Mouse (Mus musculus) cerebellum, adult 2 months (tissue): ENCODE results near the gene Prex1. TPM values are rescaled to one million over a fixed set of nuclear protein-coding genes. Genes with fewer than 3 reads are reported as not detected.
"Not testable (repeated sequence)": the region's sequence is repeated elsewhere in the genome, so short reads cannot be mapped to it uniquely, and the experiment has no call there.

Experiments used
- DNase-seq, 2 experiments: peaks; one replicate each; pipeline ENCODE4 v3.0.0; 2021
- H3K27ac ChIP-seq: fragments of 200-500 bp; 2 replicates; pipeline ENCODE4 v1.5.1; 2012; ENCODE audit warnings: low read length, control low read depth, inconsistent platforms; ENCODE audit not compliant: insufficient read depth
- H3K27me3 ChIP-seq: fragments of 200-500 bp; 2 replicates; pipeline ENCODE4 v1.6.1; 2012; ENCODE audit warnings: inconsistent platforms, mild to moderate bottlenecking, low read length, moderate library complexity; ENCODE audit not compliant: control insufficient read depth, insufficient read depth
- H3K4me1 ChIP-seq: fragments of 200-500 bp; 2 replicates; pipeline ENCODE4 v1.6.1; 2011; ENCODE audit warnings: low read length; ENCODE audit not compliant: control insufficient read depth, insufficient read depth
- H3K4me3 ChIP-seq: fragments of 200-500 bp; replicated peaks from 2 replicates; pipeline ENCODE3; 2011; ENCODE audit warnings: mild to moderate bottlenecking, low read depth, low read length, control low read depth; ENCODE audit not compliant: insufficient read depth
- CTCF ChIP-seq: fragments of 200-500 bp; IDR thresholded peaks from 2 replicates; pipeline ENCODE4 v1.5.1; 2011; ENCODE audit warnings: low read depth, mild to moderate bottlenecking, control low read depth, low read length, moderate library complexity, borderline replicate concordance; ENCODE audit not compliant: insufficient read depth
- POLR2A ChIP-seq: fragments of 200-500 bp; IDR thresholded peaks from 2 replicates; pipeline ENCODE4 v1.6.1; 2011; ENCODE audit warnings: low read length, control low read depth, borderline replicate concordance; ENCODE audit not compliant: insufficient read depth
- WGBS: fragments of 180-500 bp; shearing (Covaris S2); methylation state at CpG from one replicate; pipeline ENCODE4 v1.1.7; 2018; 5-methylcytosine and 5-hydroxymethylcytosine counted together
- polyA plus RNA-seq: library from polyadenylated mRNA; depleted of rRNA; stranded (reverse); fragments of >200 nt; gene quantifications from 2 replicates; pipeline ENCODE4 v1.2.3, GENCODE M21; 2012

Gene Prex1
- polyA plus RNA-seq, 1 experiment, result 70.1 TPM

DNA sequence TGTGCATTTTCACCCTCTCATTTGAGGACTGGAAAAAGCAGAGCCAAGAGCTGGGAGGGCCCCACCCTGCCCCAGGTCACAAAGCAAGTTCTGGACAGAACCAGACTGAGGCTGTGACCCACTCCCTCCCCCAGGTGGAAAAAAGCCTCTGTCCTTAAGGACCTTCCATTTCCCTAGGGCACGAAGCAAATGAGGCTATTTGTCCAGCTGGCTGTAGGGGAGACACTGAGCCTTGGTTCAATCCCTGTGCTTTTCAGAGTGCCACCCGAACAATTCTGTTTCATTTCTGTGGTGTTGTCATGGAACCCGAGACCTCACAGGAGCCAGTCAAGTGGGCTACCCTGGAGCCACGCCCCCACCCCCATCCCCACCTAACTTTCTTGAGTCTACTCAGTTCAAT, 29.9 kb upstream of the Prex1 start:
- no peak for TF ChIP-seq CTCF
- TF ChIP-seq POLR2A, result no peak
- no peak for DNase-seq
- 68% methylated on average over 4 of the region's 4 CpGs for WGBS
- H3K27ac ChIP-seq, result no peak overlapping the region
- peaks cover 5% of the 10 kb centered on the region; the same call in 1 of the 2 replicates for H3K4me1 ChIP-seq
- no peak overlapping the region for H3K4me3 ChIP-seq
- H3K27me3 ChIP-seq, result no peaks in the 10 kb centered on the region

DNA sequence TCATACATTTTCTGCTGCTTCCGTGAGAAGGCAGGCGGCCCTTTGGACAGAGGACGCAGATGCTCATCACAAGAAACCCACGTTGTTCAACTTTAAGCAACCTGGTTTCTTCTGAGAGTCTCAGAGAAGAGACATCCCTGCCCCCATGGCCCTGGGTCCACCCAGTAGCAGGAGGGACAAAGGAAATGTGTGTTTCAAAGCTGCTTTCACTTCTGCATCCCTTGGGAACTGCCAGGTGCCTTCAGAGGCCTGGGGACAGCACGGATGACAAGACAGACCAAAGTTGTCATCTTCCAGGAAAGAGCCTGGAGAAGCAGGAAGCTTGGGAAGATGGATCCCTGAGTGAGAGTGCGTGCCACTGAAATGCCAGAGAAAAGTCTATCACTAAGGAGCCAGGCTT, 27.8 kb upstream of the Prex1 start:
- H3K27me3 ChIP-seq, result no peaks in the 10 kb centered on the region
- no peak overlapping the region for H3K27ac ChIP-seq
- no peak overlapping the region for H3K4me3 ChIP-seq
- TF ChIP-seq CTCF (no peak), POLR2A (no peak)
- DNase-seq, result no peak
- 78% methylated on average over 6 of the region's 6 CpGs for WGBS
- peaks cover 5% of the 10 kb centered on the region; the same call in 1 of the 2 replicates for H3K4me1 ChIP-seq

DNA sequence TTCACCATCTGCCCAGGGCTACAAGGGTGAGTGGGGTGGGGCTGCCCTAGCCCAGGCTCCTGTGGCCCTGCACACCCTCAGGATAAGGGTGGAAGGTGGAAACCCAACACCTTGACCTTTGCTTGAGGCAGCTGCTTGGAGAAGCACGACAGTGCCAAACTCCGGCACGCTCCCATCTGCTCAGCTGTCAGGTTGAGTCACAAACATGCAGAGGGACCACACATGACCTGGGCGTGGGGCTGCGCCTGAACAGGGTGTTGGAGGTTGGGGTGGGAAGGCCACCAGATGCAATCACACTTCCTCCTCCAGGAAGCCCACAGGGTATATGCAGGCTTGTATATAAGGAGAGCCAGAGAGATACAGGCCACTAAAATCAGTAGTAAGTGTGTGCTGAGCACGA, 26.8 kb upstream of the Prex1 start:
- WGBS, result 57% methylated on average over 6 of the region's 6 CpGs
- H3K27ac ChIP-seq, result no peak overlapping the region
- TF ChIP-seq POLR2A, result no peak
- TF ChIP-seq CTCF, result no peak
- DNase-seq, result no peak
- H3K4me3 ChIP-seq, result no peak overlapping the region
- peaks cover 5% of the 10 kb centered on the region; the same call in 1 of the 2 replicates for H3K4me1 ChIP-seq
- no peaks in the 10 kb centered on the region for H3K27me3 ChIP-seq

DNA sequence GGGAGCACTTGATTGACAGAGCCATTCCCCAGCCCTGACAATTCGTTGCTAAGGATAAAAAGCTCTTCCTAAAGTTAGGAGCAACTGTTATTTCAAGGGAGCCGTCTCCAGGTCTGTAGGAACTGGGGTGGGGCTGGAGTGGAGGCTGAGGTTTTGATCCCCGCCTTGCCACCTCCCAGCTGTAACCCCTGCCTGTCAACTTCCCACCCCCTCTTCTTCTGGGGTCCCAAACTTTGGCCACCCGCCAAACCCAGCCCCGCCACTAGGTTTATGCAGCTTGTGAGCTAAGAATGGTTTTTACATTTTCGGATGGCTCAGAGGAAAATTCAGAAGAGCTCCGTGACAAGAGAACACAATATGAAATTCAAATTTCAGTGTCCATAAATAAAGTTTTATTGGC, 23.7 kb upstream of the Prex1 start:
- 67% methylated on average over 7 of the region's 7 CpGs for WGBS
- H3K27me3 ChIP-seq, result no peaks in the 10 kb centered on the region
- no peaks in the 10 kb centered on the region for H3K4me1 ChIP-seq
- no peak overlapping the region for H3K27ac ChIP-seq
- no peak for TF ChIP-seq CTCF
- H3K4me3 ChIP-seq, result no peak overlapping the region
- DNase-seq, result no peak

DNA sequence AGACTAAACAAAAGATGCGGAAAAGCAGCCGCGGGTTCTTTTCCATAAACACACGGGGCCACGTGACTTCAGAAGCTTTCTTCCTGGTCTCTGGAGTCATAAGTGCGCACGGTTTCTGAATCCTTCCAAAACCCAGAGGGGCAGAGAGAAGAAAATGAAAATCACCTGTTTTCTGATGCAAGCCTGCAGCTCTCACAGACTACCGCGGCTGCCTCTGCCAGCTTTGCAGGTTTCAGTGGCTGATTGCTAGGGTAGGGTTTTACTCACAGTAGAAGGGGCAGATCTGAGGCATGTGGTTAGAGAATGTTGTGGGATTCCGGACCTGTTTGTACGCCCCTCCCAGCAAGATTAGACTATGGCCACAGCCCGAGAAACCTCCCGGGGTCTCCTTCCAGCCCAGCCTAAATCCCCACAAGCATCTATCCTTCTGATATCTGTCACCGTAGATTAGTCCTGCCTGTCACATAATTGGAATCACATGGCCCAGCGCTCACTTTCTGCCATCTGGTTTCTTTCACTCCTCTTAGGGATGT, 21.9 kb upstream of the Prex1 start:
- TF ChIP-seq CTCF (no peak), POLR2A (no peak)
- WGBS, result 24% methylated on average over 15 of the region's 15 CpGs
- Histone ChIP-seq H3K4me3 (no peak overlapping the region), H3K27ac (no peak overlapping the region), H3K4me1 (no peaks in the 10 kb centered on the region), H3K27me3 (no peaks in the 10 kb centered on the region)
- no peak for DNase-seq

DNA sequence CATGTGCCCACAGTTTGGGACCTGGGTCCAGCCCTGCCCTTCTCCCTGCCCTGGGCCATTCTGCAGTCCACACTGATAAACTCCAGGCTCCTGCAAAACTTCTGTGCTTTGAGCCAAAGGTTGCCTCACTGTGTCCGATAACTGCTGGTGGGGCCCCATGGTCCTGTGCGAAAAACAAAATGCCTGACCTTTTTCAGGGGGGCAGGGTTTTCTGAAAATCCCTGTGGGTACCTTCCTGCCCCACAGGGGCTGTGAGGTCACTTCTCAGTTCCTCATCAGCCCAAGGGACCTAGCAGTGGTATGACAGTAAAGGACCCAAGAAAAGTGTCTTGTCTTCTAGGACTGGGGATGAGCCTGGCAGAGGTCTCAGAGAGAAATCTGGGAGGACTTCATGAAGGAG, 19.2 kb upstream of the Prex1 start:
- 86% methylated on average over 2 of the region's 2 CpGs for WGBS
- DNase-seq, result no peak
- no peak overlapping the region for H3K4me3 ChIP-seq
- H3K4me1 ChIP-seq, result no peaks in the 10 kb centered on the region
- no peak for TF ChIP-seq CTCF
- no peaks in the 10 kb centered on the region for H3K27me3 ChIP-seq
- H3K27ac ChIP-seq, result no peak overlapping the region

DNA sequence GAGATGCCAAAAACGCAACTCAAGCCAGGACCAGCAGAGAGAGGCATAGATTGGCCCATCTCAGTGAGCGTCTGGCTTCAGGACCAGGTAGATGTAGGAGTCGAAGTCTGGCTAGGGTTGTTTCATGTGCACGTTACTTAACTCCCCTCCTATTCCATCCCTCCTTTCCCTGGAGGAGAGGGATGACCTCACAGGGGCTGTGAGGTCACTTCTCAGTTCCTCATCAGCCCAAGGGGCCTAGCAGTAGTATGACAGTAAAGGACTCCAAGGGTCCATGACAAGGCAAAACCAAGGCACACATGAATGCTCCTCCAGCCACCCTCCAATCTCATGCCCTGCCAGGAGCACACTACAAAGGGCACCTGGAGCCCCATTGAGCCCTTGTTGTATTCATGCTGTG, 18.5 kb upstream of the Prex1 start:
- no peaks in the 10 kb centered on the region for H3K27me3 ChIP-seq
- no peak overlapping the region for H3K4me3 ChIP-seq
- TF ChIP-seq POLR2A (no peak), CTCF (no peak)
- H3K4me1 ChIP-seq, result no peaks in the 10 kb centered on the region
- no peak for DNase-seq
- 94% methylated on average over 4 of the region's 4 CpGs for WGBS
- no peak overlapping the region for H3K27ac ChIP-seq

DNA sequence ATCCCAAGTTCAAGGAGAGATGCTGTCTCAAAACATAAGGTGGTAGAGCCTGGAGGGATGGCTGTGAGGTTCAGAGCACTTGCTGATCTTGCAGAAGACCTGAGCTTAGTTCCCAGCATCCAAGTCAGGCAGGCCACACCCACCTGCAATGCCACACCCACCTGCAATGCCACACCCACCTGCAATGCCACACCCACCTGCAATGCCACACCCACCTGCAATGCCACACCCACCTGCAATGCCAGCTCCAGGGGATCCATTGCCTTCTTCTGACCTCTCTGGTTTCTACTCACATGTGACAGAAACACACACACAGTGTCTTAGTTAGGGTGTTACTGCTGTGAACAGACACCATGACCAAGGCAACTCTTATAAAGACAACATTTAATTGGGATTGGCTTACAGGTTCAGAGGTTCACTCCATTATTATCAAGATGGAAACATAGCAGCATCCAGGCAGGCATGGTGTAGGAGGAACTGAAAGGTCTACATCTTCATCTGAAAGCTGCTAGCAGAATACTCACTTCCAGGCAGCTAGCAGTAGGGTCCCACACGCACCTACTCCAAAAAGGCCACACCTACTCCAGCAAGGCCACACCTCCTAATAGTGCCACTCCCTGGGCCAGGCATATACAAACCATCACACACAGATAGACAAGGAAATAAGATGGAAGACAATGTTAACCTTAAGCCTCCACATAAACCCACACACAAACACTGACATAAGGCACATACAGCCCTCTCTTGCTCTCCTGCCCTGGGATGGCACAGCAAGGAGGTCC, 17.7 kb upstream of the Prex1 start:
- H3K27ac ChIP-seq, DNase-seq, H3K27me3 ChIP-seq, H3K4me1 ChIP-seq, H3K4me3 ChIP-seq: not testable (repeated sequence)
- 76% methylated on average over 1 of the region's 1 CpGs for WGBS
